Mouse (Mus musculus) kidney, adult 2 months (tissue): ENCODE measurements at regions not wholly inside any gene's neighbourhood (a gene's known extent, or its start where the extent isn't known, plus 50 kb on each side); places are given as distances from the start of the nearest gene placed in this dataset.

ENCODE experiments used
- DNase-seq: peaks from one replicate; pipeline ENCODE4 v3.0.0; 2021
- H3K27ac ChIP-seq: fragments of 200-500 bp; 2 replicates; pipeline ENCODE4 v1.5.1; 2012; ENCODE audit warnings: low read depth, low read length, control low read depth, inconsistent platforms; ENCODE audit not compliant: insufficient read depth
- H3K27me3 ChIP-seq: fragments of 200-500 bp; replicated peaks from 2 replicates; pipeline ENCODE4 v1.6.1; 2012; ENCODE audit warnings: mild to moderate bottlenecking, moderate library complexity, low read length, inconsistent platforms; ENCODE audit not compliant: control insufficient read depth, insufficient read depth
- H3K36me3 ChIP-seq: fragments of 200-500 bp; 2 replicates; pipeline ENCODE4 v1.6.1; 2012; ENCODE audit warnings: mild to moderate bottlenecking, moderate library complexity, low read length, inconsistent platforms; ENCODE audit not compliant: control insufficient read depth, insufficient read depth
- H3K4me1 ChIP-seq: fragments of 200-500 bp; 2 replicates; pipeline ENCODE4 v1.6.1; 2011; ENCODE audit warnings: low read length; ENCODE audit not compliant: control insufficient read depth, insufficient read depth
- H3K4me3 ChIP-seq: fragments of 200-500 bp; 2 replicates; pipeline ENCODE4 v1.5.1; 2011; ENCODE audit warnings: mild to moderate bottlenecking, low read depth, low read length, control low read depth; ENCODE audit not compliant: insufficient read depth
- CTCF ChIP-seq: fragments of 200-500 bp; conservative IDR thresholded peaks from 2 replicates; pipeline ENCODE4 v1.5.1; 2011; ENCODE audit warnings: low read depth, mild to moderate bottlenecking, control low read depth, low read length, moderate library complexity, mixed read lengths; ENCODE audit not compliant: insufficient read depth, insufficient read length
- POLR2A ChIP-seq: fragments of 200-500 bp; IDR thresholded peaks from one replicate; pipeline ENCODE4 v1.6.1; 2011; ENCODE audit warnings: low read depth, low read length, control low read depth
- WGBS: fragments of 180-500 bp; shearing (Covaris S2); methylation state at CpG from one replicate; pipeline ENCODE4 v1.1.7; 2018; 5-methylcytosine and 5-hydroxymethylcytosine counted together

- DNase-seq, result peak; percentile 42
- H3K4me3 ChIP-seq, result no peak overlapping the region
- H3K4me1 ChIP-seq, result no peaks in the 10 kb centered on the region
- no peaks in the 10 kb centered on the region for H3K27me3 ChIP-seq
- 17% methylated on average over 3 of the region's 3 CpGs for WGBS
- H3K36me3 ChIP-seq, result no peaks in the 10 kb centered on the region
- H3K27ac ChIP-seq, result no peak overlapping the region
- TF ChIP-seq CTCF, result no peak
- TF ChIP-seq POLR2A, result no peak
Measured at GRCm38 (mm10) chr7:125392536-125392935, 51.9 kb upstream of the Kdm8 start.

- Histone ChIP-seq H3K36me3 (no peaks in the 10 kb centered on the region), H3K4me1 (no peaks in the 10 kb centered on the region), H3K27me3 (no peaks in the 10 kb centered on the region), H3K4me3 (peak overlapping the region; percentile 14; the same call in 1 of the 2 replicates), H3K27ac (no peak overlapping the region)
- peak; percentile 1 for DNase-seq
- no peak for TF ChIP-seq CTCF
- TF ChIP-seq POLR2A, result no peak
- WGBS, result 4% methylated on average over 16 of the region's 16 CpGs
Measured at GRCm38 (mm10) chr7:125393228-125393627, 51.2 kb upstream of the Kdm8 start.

- TF ChIP-seq POLR2A (no peak), CTCF (peak; percentile 96)
- no peaks in the 10 kb centered on the region for H3K36me3 ChIP-seq
- no peaks in the 10 kb centered on the region for H3K4me1 ChIP-seq
- DNase-seq, result peak; percentile 95
- 1% methylated on average over 33 of the region's 33 CpGs for WGBS
- H3K27me3 ChIP-seq, result no peaks in the 10 kb centered on the region
- H3K27ac ChIP-seq, result no peak overlapping the region
- H3K4me3 ChIP-seq, result peak overlapping the region; percentile 15; the same call in 1 of the 2 replicates
Measured at GRCm38 (mm10) chr7:125393654-125394346, 50.7 kb upstream of the Kdm8 start.
